Mouse (Mus musculus) liver, postnatal 0 days (tissue): ENCODE results near the gene Tmem82. TPM values are rescaled to one million over a fixed set of nuclear protein-coding genes. Genes with fewer than 3 reads are reported as not detected.
A peak's percentile ranks its signal among the peaks of the same experiment; 100 is the strongest.

Experiments used
- ATAC-seq: fragments of 200-750 bp; cut with Nextera tagmentation; 2 replicates; pipeline ENCODE4 v1.8.0; 2017; ENCODE audit warnings: mild to moderate bottlenecking, moderate library complexity
- DNase-seq: peaks from one replicate; pipeline ENCODE4 v3.0.0-alpha.2; 2016
- H3K27ac ChIP-seq: fragments of 300-500 bp; sonication (generic); 2 replicates; pipeline ENCODE4 v1.5.1; 2014; ENCODE audit warnings: antibody characterized with exemption, moderate library complexity, mild to moderate bottlenecking, low read depth
- H3K27me3 ChIP-seq: fragments of 300-500 bp; sonication (generic); 2 replicates; pipeline ENCODE4 v1.6.1; 2014; ENCODE audit warnings: low read length, control low read depth, mixed read lengths; ENCODE audit not compliant: insufficient read depth
- H3K36me3 ChIP-seq: fragments of 300-500 bp; sonication (generic); replicated peaks from 2 replicates; pipeline ENCODE4 v1.6.1; 2014; ENCODE audit warnings: mild to moderate bottlenecking, control low read depth, low read length, moderate library complexity, mixed read lengths; ENCODE audit not compliant: insufficient read depth
- H3K4me1 ChIP-seq: fragments of 300-500 bp; sonication (generic); 2 replicates; pipeline ENCODE4 v1.6.1; 2014; ENCODE audit warnings: antibody characterized with exemption, mild to moderate bottlenecking, control low read depth; ENCODE audit not compliant: insufficient read depth
- H3K4me2 ChIP-seq: fragments of 300-500 bp; sonication (generic); 2 replicates; pipeline ENCODE4 v1.6.1; 2014; ENCODE audit warnings: low read depth, mild to moderate bottlenecking, low read length, moderate library complexity, mixed read lengths
- H3K4me3 ChIP-seq: fragments of 300-500 bp; sonication (generic); 2 replicates; pipeline ENCODE4 v1.5.1; 2014; ENCODE audit warnings: low read depth, low read length
- H3K9ac ChIP-seq: fragments of 300-500 bp; sonication (generic); replicated peaks from 2 replicates; pipeline ENCODE4 v1.6.1; 2014; ENCODE audit warnings: mild to moderate bottlenecking, moderate library complexity
- H3K9me3 ChIP-seq: fragments of 300-500 bp; sonication (generic); 2 replicates; pipeline ENCODE4 v1.6.1; 2016; ENCODE audit warnings: mild to moderate bottlenecking, control low read depth, low read length, mixed read lengths
- CTCF ChIP-seq: sonication (generic); IDR thresholded peaks from 2 replicates; pipeline ENCODE4 v1.5.1; 2016; ENCODE audit warnings: antibody characterized with exemption, low read depth
- EP300 ChIP-seq: IDR thresholded peaks from 2 replicates; pipeline ENCODE4 v1.6.1; 2016; ENCODE audit warnings: antibody characterized with exemption, low read depth, mild to moderate bottlenecking
- WGBS: fragments of 180-500 bp; shearing (Covaris S2); extraction: QIAGEN DNeasy Blood & Tissue Kit; methylation state at CpG from one replicate; pipeline ENCODE4 v1.1.7; 2014; ENCODE audit not compliant: insufficient replicate concordance; 5-methylcytosine and 5-hydroxymethylcytosine counted together
- polyA plus RNA-seq: library from polyadenylated mRNA; unstranded; fragments of >200 nt; fragmentation: Nextera tagmentation; extraction: Ambion mirVana; gene quantifications from 2 replicates; pipeline ENCODE4 v1.2.1, GENCODE M21; 2015

Tmem82 gene
- polyA plus RNA-seq, 1 experiment from 2014 or later = 17.3 TPM

- no peak for ATAC-seq
- H3K9ac ChIP-seq = no peak overlapping the region
- WGBS = 64% methylated on average over 7 of the region's 7 CpGs
- H3K4me1 ChIP-seq = peaks cover 8% of the 10 kb centered on the region; the same call in 1 of the 2 replicates
- DNase-seq = no peak
- no peaks in the 10 kb centered on the region for H3K27me3 ChIP-seq
- no peaks in the 10 kb centered on the region for H3K36me3 ChIP-seq
- no peak overlapping the region for H3K4me2 ChIP-seq
- 0 out of 2 replicates have a peak overlapping the region, but pooled peaks have one; percentile 4 for H3K27ac ChIP-seq
- TF ChIP-seq CTCF (no peak), EP300 (no peak)
- no peak overlapping the region for H3K4me3 ChIP-seq
- H3K9me3 ChIP-seq = no peaks in the 10 kb centered on the region
Measured at GRCm38 (mm10) chr4:141565325-141565724, 53.1 kb downstream of the Tmem82 start.

GRCm38 (mm10) chr4:141564660-141565059, 53.8 kb downstream of the Tmem82 start:
- TF ChIP-seq EP300 (no peak), CTCF (no peak)
- Histone ChIP-seq H3K4me3 (no peak overlapping the region), H3K27me3 (no peaks in the 10 kb centered on the region), H3K27ac (no peak overlapping the region), H3K4me2 (no peak overlapping the region), H3K4me1 (peaks cover 5% of the 10 kb centered on the region), H3K36me3 (no peaks in the 10 kb centered on the region), H3K9ac (no peak overlapping the region), H3K9me3 (no peaks in the 10 kb centered on the region)
- ATAC-seq = no peak
- DNase-seq = no peak
- 63% methylated on average over 3 of the region's 3 CpGs for WGBS

- Histone ChIP-seq H3K9me3 (no peaks in the 10 kb centered on the region), H3K36me3 (no peaks in the 10 kb centered on the region), H3K27me3 (no peaks in the 10 kb centered on the region), H3K4me1 (peaks cover 7% of the 10 kb centered on the region; the same call in 1 of the 2 replicates), H3K4me2 (no peak overlapping the region), H3K9ac (no peak overlapping the region), H3K27ac (no peak overlapping the region), H3K4me3 (no peak overlapping the region)
- DNase-seq (no peak), ATAC-seq (no peak)
- TF ChIP-seq EP300 (no peak), CTCF (no peak)
- 90% methylated on average over 4 of the region's 4 CpGs for WGBS
Measured at GRCm38 (mm10) chr4:141564209-141564608, 54.2 kb downstream of the Tmem82 start.

Other genes with a start within 250 kb of the Tmem82 start
- not detected in 2 replicates for gene Clcnka, start 219.9 kb downstream of the Tmem82 start, polyA plus RNA-seq
- not detected in 2 replicates for gene Clcnkb, start 202.6 kb downstream of the Tmem82 start, polyA plus RNA-seq
- 0.04 and 0.49 TPM in 2 replicates for gene Hspb7, start 197.9 kb downstream of the Tmem82 start, polyA plus RNA-seq
- not detected in 2 replicates for gene Srarp, start 182.5 kb downstream of the Tmem82 start, polyA plus RNA-seq
- gene Zbtb17, start 174.0 kb downstream of the Tmem82 start, polyA plus RNA-seq = 4.6 and 5.5 TPM in 2 replicates
- gene Spen, start 80.0 kb downstream of the Tmem82 start, polyA plus RNA-seq = 2.3 and 3.0 TPM in 2 replicates
- 1.5 and 1.8 TPM in 2 replicates for gene Fblim1, start 12.5 kb downstream of the Tmem82 start, polyA plus RNA-seq
- gene Slc25a34, start 5.2 kb upstream of the Tmem82 start, polyA plus RNA-seq = 0.40 and 0.76 TPM in 2 replicates
- gene Plekhm2, start 46.3 kb upstream of the Tmem82 start, polyA plus RNA-seq = 1.7 TPM in 2 replicates
- gene Rsc1a1, start 67.0 kb upstream of the Tmem82 start, polyA plus RNA-seq = not detected in 2 replicates
- 21.7 and 22.6 TPM in 2 replicates for gene Ddi2, start 104.8 kb upstream of the Tmem82 start, polyA plus RNA-seq
- 101 and 105 TPM in 2 replicates for gene Agmat, start 128.0 kb upstream of the Tmem82 start, polyA plus RNA-seq
- gene Dnajc16, start 172.3 kb upstream of the Tmem82 start, polyA plus RNA-seq = 2.7 TPM in 2 replicates
- gene Casp9, start 175.0 kb upstream of the Tmem82 start, polyA plus RNA-seq = 6.3 and 7.4 TPM in 2 replicates
- gene Cela2a, start 207.5 kb upstream of the Tmem82 start, polyA plus RNA-seq = 0.61 and 28.3 TPM in 2 replicates
- not detected in 2 replicates for gene Ctrc, start 227.7 kb upstream of the Tmem82 start, polyA plus RNA-seq